Mouse (Mus musculus) ES-Bruce4 (cell line): ENCODE results near the gene Dagla.

Experiments
- CTCF ChIP-seq: IDR thresholded peaks from one replicate; pipeline ENCODE4 v1.8.1; 2011; ENCODE audit warnings: low read depth, low read length
- EP300 ChIP-seq: IDR thresholded peaks from 2 replicates; pipeline ENCODE4 v1.6.1; 2011; ENCODE audit warnings: low read depth, low read length; ENCODE audit not compliant: insufficient read depth
- POLR2A ChIP-seq: IDR thresholded peaks from one replicate; pipeline ENCODE4 v1.8.1; 2011; ENCODE audit warnings: low read length; ENCODE audit not compliant: insufficient read depth

- TF ChIP-seq CTCF (no peak), POLR2A (no peak), EP300 (no peak)
Observed at GRCm38 (mm10) chr19:10231016-10231415, 73.7 kb downstream of the Dagla start.
